Mouse (Mus musculus) macrophage (primary cell): ENCODE data around the gene Slc36a4. TPM values are rescaled to one million over a fixed set of nuclear protein-coding genes. Genes with fewer than 3 reads are reported as not detected.

ENCODE experiments used
- polyA plus RNA-seq: library from polyadenylated mRNA; stranded (reverse); fragments of 250-400 nt; gene quantifications from 3 replicates; pipeline ENCODE4 v1.2.4, GENCODE M21; 2018; ENCODE audit warnings: inconsistent platforms

Slc36a4 gene
- polyA plus RNA-seq, 1 experiment from 2014 or later, result 21.7 TPM

Other genes starting within 250 kb of the Slc36a4 start
- gene Smco4, start 216.3 kb upstream of the Slc36a4 start, polyA plus RNA-seq, result 1.8 to 10.5 TPM (median 1.9 TPM) in 3 replicates
- gene Deup1, start 81.8 kb upstream of the Slc36a4 start, polyA plus RNA-seq, result not detected in 3 replicates
- gene Mtnr1b, start 164.8 kb downstream of the Slc36a4 start, polyA plus RNA-seq, result not detected in 3 replicates